Mouse (Mus musculus): Measurements from ENCODE around the gene Anapc16.

The Anapc16 gene

GRCm38 (mm10) chr10:60002673-60003212 lies at the start of gene Anapc16, which contains the start of gene Ascc1:
Anapc16 (minus strand) TSS chr10:60003135.
Ascc1 (plus strand) TSS chr10:60002805.
- DNase-seq (ENCODE audit: low spot score), result peak; percentile 96

GRCm38 (mm10) chr10:60050581-60050980 lies 47.6 kb upstream of the Anapc16 start:
- no peak for DNase-seq (ENCODE audit: low spot score)

- peak; percentile 28 for DNase-seq (ENCODE audit: low spot score)
These were observed 43.8 kb upstream of the Anapc16 start for GRCm38 (mm10) chr10:60046696-60047095.

- DNase-seq (ENCODE audit: low spot score), result no peak
These were observed 39.5 kb upstream of the Anapc16 start for GRCm38 (mm10) chr10:60042350-60042922.

GRCm38 (mm10) chr10:60035744-60036143 lies 32.8 kb upstream of the Anapc16 start:
- DNase-seq (ENCODE audit: low spot score), result no peak

- no peak for DNase-seq (ENCODE audit: low spot score)
These were observed 31.7 kb upstream of the Anapc16 start for GRCm38 (mm10) chr10:60034621-60035020.

GRCm38 (mm10) chr10:60033064-60033463 lies 30.1 kb upstream of the Anapc16 start:
- DNase-seq (ENCODE audit: low spot score), result no peak

GRCm38 (mm10) chr10:60032622-60033021 lies 29.7 kb upstream of the Anapc16 start:
- no peak for DNase-seq (ENCODE audit: low spot score)

- DNase-seq (ENCODE audit: low spot score), result no peak
These were observed 29.1 kb upstream of the Anapc16 start for GRCm38 (mm10) chr10:60031985-60032384.

GRCm38 (mm10) chr10:60031562-60031961 lies 28.6 kb upstream of the Anapc16 start:
- no peak for DNase-seq (ENCODE audit: low spot score)

- DNase-seq (ENCODE audit: low spot score), result no peak
These were observed 26.5 kb upstream of the Anapc16 start for GRCm38 (mm10) chr10:60029387-60029786.

GRCm38 (mm10) chr10:60028979-60029378 lies 26.0 kb upstream of the Anapc16 start:
- DNase-seq (ENCODE audit: low spot score), result no peak

GRCm38 (mm10) chr10:60028181-60028580 lies 25.2 kb upstream of the Anapc16 start:
- no peak for DNase-seq (ENCODE audit: low spot score)

GRCm38 (mm10) chr10:60027619-60028084 lies 24.7 kb upstream of the Anapc16 start:
- DNase-seq (ENCODE audit: low spot score), result no peak

GRCm38 (mm10) chr10:60026759-60027395 lies 23.9 kb upstream of the Anapc16 start:
- DNase-seq (ENCODE audit: low spot score), result no peak

- no peak for DNase-seq (ENCODE audit: low spot score)
These were observed 20.8 kb upstream of the Anapc16 start for GRCm38 (mm10) chr10:60023751-60024150.

GRCm38 (mm10) chr10:60019299-60019698 lies 16.4 kb upstream of the Anapc16 start:
- DNase-seq (ENCODE audit: low spot score), result no peak

GRCm38 (mm10) chr10:60016223-60016622 lies 13.3 kb upstream of the Anapc16 start:
- DNase-seq (ENCODE audit: low spot score), result no peak

GRCm38 (mm10) chr10:60009115-60009514 lies 6.2 kb upstream of the Anapc16 start:
- no peak for DNase-seq (ENCODE audit: low spot score)

GRCm38 (mm10) chr10:60005264-60005663 lies 2.3 kb upstream of the Anapc16 start:
- peak; percentile 46 for DNase-seq (ENCODE audit: low spot score)

- DNase-seq (ENCODE audit: low spot score), result no peak
These were observed 912 bp upstream of the Anapc16 start for GRCm38 (mm10) chr10:60003847-60004246.

GRCm38 (mm10) chr10:60003213-60003752 lies 348 bp upstream of the Anapc16 start:
- DNase-seq (ENCODE audit: low spot score), result no peak

- DNase-seq (ENCODE audit: low spot score), result no peak
These were observed 732 bp downstream of the Anapc16 start for GRCm38 (mm10) chr10:60002203-60002602.

Data from layer of hippocampus, adult 11-12 months (tissue).